Mouse (Mus musculus) ES-E14 (cell line): ENCODE measurements around the gene Dctpp1. TPM values are rescaled to one million over a fixed set of nuclear protein-coding genes. Genes with fewer than 3 reads are reported as not detected.

Experiments used
- DNase-seq: peaks from one replicate; pipeline ENCODE4 v3.0.0-alpha.2; 2013; ENCODE audit warnings: low read depth, low spot score
- H3K27ac ChIP-seq: 2 replicates; pipeline ENCODE4 v1.5.1; 2012; ENCODE audit warnings: low read depth, mild to moderate bottlenecking, low read length, moderate library complexity, mixed read lengths; ENCODE audit not compliant: poor library complexity, insufficient read depth, severe bottlenecking
- H3K36me3 ChIP-seq: 2 replicates; pipeline ENCODE4 v1.6.1; 2012; ENCODE audit warnings: mild to moderate bottlenecking, low read length, moderate library complexity, mixed read lengths; ENCODE audit not compliant: control insufficient read depth, poor library complexity, insufficient read depth, severe bottlenecking
- H3K4me1 ChIP-seq, 2 experiments: fragments of 150-350 bp in 1 of 2; sonication (generic) in 1 of 2; 2 replicates each; pipeline ENCODE4 v1.6.1; 2012; ENCODE audit warnings: low read length in 2 of 2, mild to moderate bottlenecking in 1 of 2, mixed read lengths in 1 of 2; ENCODE audit not compliant: control insufficient read depth in 2 of 2, insufficient read depth in 2 of 2, poor library complexity in 1 of 2
- H3K4me3 ChIP-seq, 2 experiments: fragments of 150-350 bp in 1 of 2; sonication (generic) in 1 of 2; 2 replicates each; pipeline ENCODE4 v1.5.1; 2012; ENCODE audit warnings: low read length in 2 of 2, low read depth in 1 of 2, mild to moderate bottlenecking in 1 of 2, mixed read lengths in 1 of 2; ENCODE audit not compliant: insufficient read depth in 1 of 2, poor library complexity in 1 of 2, severe bottlenecking in 1 of 2
- H3K9ac ChIP-seq: 2 replicates; pipeline ENCODE4 v1.6.1; 2012; ENCODE audit warnings: low read depth, mild to moderate bottlenecking, low read length, mixed read lengths; ENCODE audit not compliant: poor library complexity, insufficient read depth, severe bottlenecking
- H3K9me3 ChIP-seq: fragments of 150-350 bp; sonication (generic); 2 replicates; pipeline ENCODE4 v1.6.1; 2012; ENCODE audit warnings: low read depth, mild to moderate bottlenecking, low read length; ENCODE audit not compliant: control insufficient read depth, insufficient read depth
- CHD2 ChIP-seq: IDR thresholded peaks from 2 replicates; pipeline ENCODE4 v1.6.1; 2014; ENCODE audit warnings: mild to moderate bottlenecking, low read depth, low read length, inconsistent platforms
- HCFC1 ChIP-seq: IDR thresholded peaks from 2 replicates; pipeline ENCODE4 v1.6.1; 2012; ENCODE audit warnings: low read length, inconsistent platforms, borderline replicate concordance; ENCODE audit not compliant: insufficient read depth
- MAFK ChIP-seq: IDR thresholded peaks from 2 replicates; pipeline ENCODE4 v1.6.1; 2014; ENCODE audit warnings: mild to moderate bottlenecking, low read depth, low read length, inconsistent platforms; ENCODE audit not compliant: insufficient read depth
- ZC3H11A ChIP-seq: IDR thresholded peaks from 2 replicates; pipeline ENCODE4 v1.6.1; 2012; ENCODE audit warnings: low read depth, mild to moderate bottlenecking, inconsistent platforms, low read length, borderline replicate concordance
- ZNF384 ChIP-seq: IDR thresholded peaks from 2 replicates; pipeline ENCODE4 v1.6.1; 2012; ENCODE audit warnings: low read depth, low read length, inconsistent platforms
- in situ Hi-C, 2 experiments: fragments of 600-800 bp; cut with MboI; formaldehyde crosslinking; loops; one replicate each; pipeline ENCODE4 v1.15.1; 2025; ENCODE audit warnings: low sequenced_read_pairs in 2 of 2, inconsistent platforms in 1 of 2; ENCODE audit not compliant: unreplicated experiment in 2 of 2
- total RNA-seq: library from RNA; depleted of rRNA; stranded (reverse); fragments of 300-350 nt; gene quantifications from 2 replicates; pipeline ENCODE4 v1.2.3, GENCODE M21; 2012

The Dctpp1 gene
- total RNA-seq, 1 experiment, result 391 TPM

GRCm38 (mm10) chr7:127297586-127298193, 37.2 kb upstream of the Dctpp1 start:
- H3K4me1 ChIP-seq, result 0 out of 4 replicates have a peak, but pooled peaks cover 2 to 3% of the 10 kb centered on the region in 2 experiments
- H3K9ac ChIP-seq, result no peak overlapping the region
- H3K36me3 ChIP-seq, result no peaks in the 10 kb centered on the region
- H3K27ac ChIP-seq, result no peak overlapping the region
- no peak overlapping the region for H3K4me3 ChIP-seq
- no peak for DNase-seq
- TF ChIP-seq ZC3H11A, result no peak
- TF ChIP-seq CHD2, result no peak
- no peak for TF ChIP-seq HCFC1
- TF ChIP-seq MAFK, result no peak
- no peaks in the 10 kb centered on the region for H3K9me3 ChIP-seq
- in situ Hi-C loops, result no loop called here

- no peaks in the 10 kb centered on the region for H3K9me3 ChIP-seq
- no peaks in the 10 kb centered on the region for H3K36me3 ChIP-seq
- no peak for TF ChIP-seq ZNF384
- no peak for TF ChIP-seq MAFK
- no peak for TF ChIP-seq HCFC1
- no peak for TF ChIP-seq ZC3H11A
- no peak for TF ChIP-seq CHD2
- no peak overlapping the region for H3K9ac ChIP-seq
- in situ Hi-C loops, result no loop called here
- no peak overlapping the region for H3K4me3 ChIP-seq
- no peak overlapping the region for H3K27ac ChIP-seq
- 0 out of 4 replicates have a peak, but pooled peaks cover 2 to 3% of the 10 kb centered on the region in 2 experiments for H3K4me1 ChIP-seq
- no peak for DNase-seq
Measured at GRCm38 (mm10) chr7:127296786-127297555, 36.5 kb upstream of the Dctpp1 start.

- Histone ChIP-seq H3K9me3 (no peaks in the 10 kb centered on the region), H3K9ac (no peak within 1 kb of the TSS), H3K36me3 (no peaks in the 10 kb centered on the region), H3K4me1 (0 out of 4 replicates have a peak, but pooled peaks cover 2 to 3% of the 10 kb centered on the region in 2 experiments), H3K27ac (no peak within 1 kb of the TSS), H3K4me3 (no peak within 1 kb of the TSS; a peak in 1 of 4 replicates)
- in situ Hi-C loops, result no loop called here
- no peak for DNase-seq
- TF ChIP-seq MAFK, result no peak
- no peak for TF ChIP-seq ZC3H11A
- no peak for TF ChIP-seq HCFC1
- TF ChIP-seq CHD2, result no peak
- TF ChIP-seq ZNF384, result no peak
Measured at GRCm38 (mm10) chr7:127296098-127296497, 35.6 kb upstream of the Dctpp1 start, which contains the start of gene Itgal. Gene Itgal, plus strand, starts transcription at chr7:127296260.

GRCm38 (mm10) chr7:127290142-127290541, 29.6 kb upstream of the Dctpp1 start:
- in situ Hi-C loops, result no loop called here
- H3K9ac ChIP-seq, result no peak overlapping the region
- H3K36me3 ChIP-seq, result no peaks in the 10 kb centered on the region
- no peak overlapping the region for H3K27ac ChIP-seq
- TF ChIP-seq ZNF384 (no peak), HCFC1 (no peak), CHD2 (no peak), MAFK (no peak), ZC3H11A (no peak)
- no peak overlapping the region for H3K4me3 ChIP-seq
- H3K9me3 ChIP-seq, result no peaks in the 10 kb centered on the region
- no peaks in the 10 kb centered on the region for H3K4me1 ChIP-seq
- DNase-seq, result no peak
